Mouse (Mus musculus) CH12.LX (cell line): ENCODE data around the gene Lef1. TPM values are rescaled to one million over a fixed set of nuclear protein-coding genes. Genes with fewer than 3 reads are reported as not detected.

Experiments used
- DNase-seq: peaks from one replicate; pipeline ENCODE4 v3.0.0-alpha.2; 2013; ENCODE audit errors: extremely low read depth
- H3K27ac ChIP-seq: 2 replicates; pipeline ENCODE4 v1.5.1; 2012; ENCODE audit warnings: low read depth, mild to moderate bottlenecking, control low read depth, moderate library complexity; ENCODE audit not compliant: insufficient read depth
- H3K27me3 ChIP-seq: replicated peaks from 2 replicates; pipeline ENCODE3; 2012; ENCODE audit warnings: inconsistent platforms
- H3K36me3 ChIP-seq, 2 experiments: replicated peaks in 1 of 2; 2 replicates each; pipeline versions ENCODE3 to v1.6.1; 2012; ENCODE audit warnings: inconsistent platforms in 1 of 2, low read length in 1 of 2, mild to moderate bottlenecking in 1 of 2, mixed read lengths in 1 of 2, moderate library complexity in 1 of 2; ENCODE audit not compliant: control insufficient read depth in 1 of 2, insufficient read depth in 1 of 2
- H3K4me1 ChIP-seq, 2 experiments: 2 replicates each; pipeline ENCODE4 v1.6.1; 2012; ENCODE audit warnings: inconsistent platforms in 1 of 2, moderate library complexity in 1 of 2; ENCODE audit not compliant: insufficient read depth in 2 of 2, control insufficient read depth in 1 of 2
- H3K4me2 ChIP-seq: 2 replicates; pipeline ENCODE4 v1.6.1; 2012; ENCODE audit warnings: low read depth, mild to moderate bottlenecking, control low read depth; ENCODE audit not compliant: poor library complexity, insufficient read depth, severe bottlenecking
- H3K4me3 ChIP-seq, 3 experiments: fragments of 150-350 bp in 1 of 3; sonication (generic) in 1 of 3; replicated peaks in 1 of 3; 2 replicates each; pipeline versions ENCODE3 to v1.5.1; 2011 to 2012; ENCODE audit warnings: low read depth in 2 of 3, low read length in 2 of 3, mild to moderate bottlenecking in 2 of 3, moderate library complexity in 2 of 3, control low read depth in 1 of 3, improper control_type of control experiment in 1 of 3, inconsistent platforms in 1 of 3, mixed read lengths in 1 of 3; ENCODE audit not compliant: poor library complexity in 1 of 3
- H3K79me2 ChIP-seq: replicated peaks from 2 replicates; pipeline ENCODE4 v1.6.1; 2012; ENCODE audit warnings: mild to moderate bottlenecking, moderate library complexity; ENCODE audit not compliant: control insufficient read depth, poor library complexity, insufficient read depth, severe bottlenecking; ENCODE audit errors: extremely low read depth
- H3K9ac ChIP-seq: 2 replicates; pipeline ENCODE4 v1.6.1; 2012; ENCODE audit warnings: low read depth, mild to moderate bottlenecking, control low read depth, moderate library complexity; ENCODE audit not compliant: insufficient read depth
- H3K9me3 ChIP-seq: replicated peaks from 2 replicates; pipeline ENCODE3; 2012; ENCODE audit warnings: low read length, inconsistent platforms, mixed read lengths
- CHD2 ChIP-seq: IDR thresholded peaks from 2 replicates; pipeline ENCODE4 v1.6.1; 2011; ENCODE audit warnings: low read length, improper control_type of control experiment
- CTCF ChIP-seq, 2 experiments: IDR thresholded peaks in 1 of 2; conservative IDR thresholded peaks in 1 of 2; 2 replicates each; pipeline ENCODE4 v1.5.1; 2011 to 2012; ENCODE audit warnings: low read depth in 2 of 2, low read length in 2 of 2, improper control_type of control experiment in 1 of 2, inconsistent platforms in 1 of 2, mild to moderate bottlenecking in 1 of 2, moderate library complexity in 1 of 2
- HCFC1 ChIP-seq: IDR thresholded peaks from 2 replicates; pipeline ENCODE4 v1.6.1; 2012; ENCODE audit warnings: low read depth, mild to moderate bottlenecking, inconsistent platforms, low read length, improper control_type of control experiment
- JUND ChIP-seq: conservative IDR thresholded peaks from 2 replicates; pipeline ENCODE4 v1.6.1; 2011; ENCODE audit warnings: low read depth, low read length, improper control_type of control experiment
- MAZ ChIP-seq: IDR thresholded peaks from 2 replicates; pipeline ENCODE4 v1.6.1; 2012; ENCODE audit warnings: low read depth, mild to moderate bottlenecking, inconsistent platforms, low read length, improper control_type of control experiment, moderate library complexity
- MEF2A ChIP-seq: IDR thresholded peaks from 2 replicates; pipeline ENCODE4 v1.6.1; 2014; ENCODE audit warnings: low read depth, mild to moderate bottlenecking, inconsistent platforms, low read length, improper control_type of control experiment, borderline replicate concordance
- POLR2AphosphoS2 ChIP-seq: IDR thresholded peaks from 2 replicates; pipeline ENCODE4 v1.6.1; 2011; ENCODE audit warnings: low read depth, low read length, improper control_type of control experiment
- RAD21 ChIP-seq: IDR thresholded peaks from 2 replicates; pipeline ENCODE4 v1.6.1; 2011; ENCODE audit warnings: low read depth, mild to moderate bottlenecking, low read length, improper control_type of control experiment, moderate library complexity
- SMC3 ChIP-seq: IDR thresholded peaks from 2 replicates; pipeline ENCODE4 v1.6.1; 2011; ENCODE audit warnings: low read depth, low read length, improper control_type of control experiment
- TBP ChIP-seq: conservative IDR thresholded peaks from 2 replicates; pipeline ENCODE4 v1.6.1; 2011; ENCODE audit warnings: low read depth, low read length, improper control_type of control experiment
- TCF12 ChIP-seq: IDR thresholded peaks from 2 replicates; pipeline ENCODE4 v1.6.1; 2014; ENCODE audit warnings: low read depth, mild to moderate bottlenecking, inconsistent platforms, low read length, improper control_type of control experiment
- UBTF ChIP-seq: IDR thresholded peaks from 2 replicates; pipeline ENCODE4 v1.6.1; 2012; ENCODE audit warnings: low read depth, mild to moderate bottlenecking, inconsistent platforms, low read length, improper control_type of control experiment, moderate library complexity
- ZC3H11A ChIP-seq: IDR thresholded peaks from 2 replicates; pipeline ENCODE4 v1.6.1; 2012; ENCODE audit warnings: low read depth, mild to moderate bottlenecking, inconsistent platforms, low read length, improper control_type of control experiment
- dilution Hi-C: fragments of 300-500 bp; cut with MboI; formaldehyde crosslinking; loops from 2 replicates; pipeline ENCODE4 v1.14.3; 2020; ENCODE audit warnings: low sequenced_read_pairs; ENCODE audit not compliant: extremely low pct_unique_long_range_greater_than_20kb, extremely low pct_ligation_motif_present
- in situ Hi-C: fragments of 300-500 bp; cut with MboI; formaldehyde crosslinking; loops from 3 replicates; pipeline ENCODE4 v1.14.3; 2019; ENCODE audit warnings: low sequenced_read_pairs, low pct_ligation_motif_present, low pct_unique_long_range_greater_than_20kb, mixed read lengths
- polyA plus RNA-seq: library from polyadenylated mRNA; unstranded; fragments of >175 nt; gene quantifications from 2 replicates; pipeline ENCODE4 v1.2.1, GENCODE M21; 2012; ENCODE audit warnings: low read depth; ENCODE audit not compliant: insufficient read length
- total RNA-seq, 2 experiments: library from RNA; depleted of rRNA; stranded (reverse); fragments of 300-350 nt in 1 of 2; fragments of >200 nt in 1 of 2; gene quantifications; 2 replicates each; pipeline ENCODE4 v1.2.3; 2012 to 2014

Gene Lef1
- total and polyA plus RNA-seq, 3 experiments, result 1.8 to 14.5 (median 4.4) TPM

DNA sequence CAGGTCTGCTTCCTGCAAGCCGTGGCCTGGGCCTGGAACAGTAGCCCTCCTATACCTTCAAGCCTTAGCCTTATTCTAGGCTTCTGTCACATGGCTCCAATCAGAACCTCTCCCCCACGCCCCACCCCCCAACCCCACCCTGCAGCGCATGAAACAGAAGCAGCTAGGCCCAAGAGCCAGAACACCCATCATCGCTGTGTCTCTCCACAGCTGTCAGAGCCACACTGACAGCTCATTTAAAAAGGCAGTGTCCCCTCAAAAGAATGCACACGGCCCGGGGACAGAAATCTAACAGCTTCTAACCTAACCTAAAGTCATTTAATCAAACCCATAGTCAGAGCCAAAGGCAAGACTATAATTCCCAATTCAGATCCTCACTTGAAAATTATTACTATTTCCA is 126.8 kb downstream of the Lef1 start:
- no peak overlapping the region for H3K9ac ChIP-seq
- peaks cover 8 to 76% of the 10 kb centered on the region in 2 experiments for H3K36me3 ChIP-seq
- TF ChIP-seq TCF12, result no peak
- no peak for TF ChIP-seq CHD2
- TF ChIP-seq JUND, result no peak
- TF ChIP-seq MAZ, result no peak
- no peak for TF ChIP-seq POLR2AphosphoS2
- TF ChIP-seq UBTF, result no peak
- no peak for TF ChIP-seq TBP

DNA sequence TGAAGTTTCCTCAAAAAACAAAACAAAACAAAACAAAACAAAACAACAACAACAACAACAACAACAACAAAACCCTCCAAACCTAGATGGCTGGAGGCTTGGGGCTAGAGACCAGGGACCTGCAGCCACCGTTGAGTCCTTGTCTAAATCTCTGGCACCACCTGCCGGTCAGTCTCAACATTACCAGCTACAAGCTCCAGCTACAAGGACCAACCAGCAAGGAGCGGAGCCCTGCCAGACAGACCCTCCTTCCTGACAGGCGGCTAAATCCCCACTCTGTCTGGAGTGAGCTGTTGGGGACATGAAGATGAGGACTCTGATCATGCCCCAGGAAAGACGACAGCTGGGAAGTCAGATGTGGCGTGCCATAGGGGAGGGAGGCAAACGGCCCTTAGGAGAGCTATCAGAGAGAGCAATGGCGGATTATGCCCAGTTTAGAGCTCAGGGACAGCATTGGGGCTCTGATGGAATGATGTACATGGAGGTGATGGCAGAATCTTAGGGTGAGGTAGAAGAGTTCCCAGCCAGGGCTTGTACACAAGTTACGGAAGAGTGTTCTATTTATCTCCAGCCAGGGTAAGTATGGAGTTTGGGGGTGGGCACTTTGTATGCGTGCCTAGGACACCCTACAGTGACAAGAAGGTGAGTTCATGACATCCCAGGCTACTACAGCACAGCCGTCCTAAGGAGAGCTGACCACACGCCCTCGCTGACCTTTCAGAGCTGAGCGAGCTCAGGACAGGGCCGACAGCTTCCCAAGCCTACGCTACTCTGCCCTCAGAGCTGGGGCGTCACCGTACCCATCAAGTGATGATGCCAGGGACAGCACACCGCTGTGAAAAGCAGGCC is 127.7 kb downstream of the Lef1 start:
- no peak overlapping the region for H3K4me3 ChIP-seq
- no peaks in the 10 kb centered on the region for H3K9me3 ChIP-seq
- H3K9ac ChIP-seq, result no peak overlapping the region
- H3K27ac ChIP-seq, result no peak overlapping the region
- H3K36me3 ChIP-seq, result peaks cover 8 to 76% of the 10 kb centered on the region in 2 experiments
- dilution Hi-C loops, result no loop called here
- peak; percentile 76 for DNase-seq
- H3K4me2 ChIP-seq, result no peak overlapping the region
- H3K79me2 ChIP-seq, result no peaks in the 10 kb centered on the region
- peak in 1 of 2 experiments; percentile 89; a peak in 3 of 4 replicates for TF ChIP-seq CTCF (conservative IDR thresholded peaks at IDR 0.05 in 1 of 2, IDR thresholded peaks at IDR 0.05 in 1 of 2; ENCODE audit: low read depth in 2 of 2, low read length in 2 of 2)
- TF ChIP-seq SMC3, result peak; percentile 97
- TF ChIP-seq RAD21, result peak; percentile 95
- TF ChIP-seq ZC3H11A, result peak; percentile 87
- no peak for TF ChIP-seq HCFC1
- no peak for TF ChIP-seq POLR2AphosphoS2
- TF ChIP-seq MEF2A, result 0 out of 2 replicates have a peak, but pooled peaks have one; percentile 13
- TF ChIP-seq, all 38 proteins: peak for 5
- no peaks in the 10 kb centered on the region for H3K27me3 ChIP-seq
- in situ Hi-C loops, result loop anchor here (10.0 kb wide), 1 partner anchor 343 kb away; no protein-coding TSS in a partner anchor
- no peaks in the 10 kb centered on the region for H3K4me1 ChIP-seq

More for the DNA sequence above, 126.8 kb downstream of the Lef1 start:
- Histone ChIP-seq H3K9me3 (no peaks in the 10 kb centered on the region), H3K4me2 (no peak overlapping the region), H3K27me3 (no peaks in the 10 kb centered on the region), H3K4me1 (no peaks in the 10 kb centered on the region), H3K4me3 (no peak overlapping the region), H3K27ac (no peak overlapping the region), H3K79me2 (no peaks in the 10 kb centered on the region)
- DNase-seq, result no peak
- dilution Hi-C loops, result no loop called here
- in situ Hi-C loops, result loop anchor here (10.0 kb wide), 1 partner anchor 342 kb away; no protein-coding TSS in a partner anchor
